Mouse (Mus musculus): ENCODE measurements at regions not wholly inside any gene's neighbourhood (a gene's known extent, or its start where the extent isn't known, plus 50 kb on each side); places are given as distances from the start of the nearest gene placed in this dataset.

DNA sequence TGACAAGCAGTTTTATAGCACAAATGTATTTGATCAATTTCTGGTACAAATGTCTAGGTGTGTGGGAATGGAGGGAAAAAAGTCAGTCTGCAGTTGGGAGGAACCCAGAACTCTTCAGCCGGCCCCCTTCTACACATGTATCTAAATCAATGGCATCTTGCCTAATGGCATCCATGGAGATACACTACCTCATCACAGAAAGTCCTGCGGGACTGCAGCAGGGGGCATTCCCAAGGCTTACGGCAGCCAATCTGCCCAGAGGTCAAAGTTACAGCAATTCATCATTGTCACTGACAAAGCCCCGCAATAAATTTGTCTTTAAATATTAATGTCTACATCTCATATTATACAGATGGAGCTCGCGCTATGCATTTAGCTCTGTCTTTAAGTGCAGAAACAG, 135.7 kb upstream of the Arhgap5 start:
- ChIA-PET CTCF (no interaction called here), POLR2A (interaction anchor here in 1 of 4 experiments (1.0 kb wide), 1 partner anchor 24 kb away, joined by 3 read pairs; no protein-coding TSS in a partner anchor)

- CTCF ChIA-PET: no interaction called here
- POLR2A ChIA-PET: interaction anchor here in 1 of 4 experiments (1.0 kb wide), 1 partner anchor 23 kb away, joined by 3 read pairs; no protein-coding TSS in a partner anchor
Observed at GRCm38 (mm10) chr12:52368466-52368865, 135.3 kb upstream of the Arhgap5 start.

- ChIA-PET CTCF (no interaction called here), POLR2A (interaction anchor here in 3 of 4 experiments (0.7 to 2.2 kb wide), 14 partner anchors 9 to 364 kb away, joined by 3 to 6 read pairs (median 3); partner anchors contain the start of gene Dtd2 (in 1 of the 3))
Observed at GRCm38 (mm10) chr12:52370153-52370710, 133.5 kb upstream of the Arhgap5 start.

DNA sequence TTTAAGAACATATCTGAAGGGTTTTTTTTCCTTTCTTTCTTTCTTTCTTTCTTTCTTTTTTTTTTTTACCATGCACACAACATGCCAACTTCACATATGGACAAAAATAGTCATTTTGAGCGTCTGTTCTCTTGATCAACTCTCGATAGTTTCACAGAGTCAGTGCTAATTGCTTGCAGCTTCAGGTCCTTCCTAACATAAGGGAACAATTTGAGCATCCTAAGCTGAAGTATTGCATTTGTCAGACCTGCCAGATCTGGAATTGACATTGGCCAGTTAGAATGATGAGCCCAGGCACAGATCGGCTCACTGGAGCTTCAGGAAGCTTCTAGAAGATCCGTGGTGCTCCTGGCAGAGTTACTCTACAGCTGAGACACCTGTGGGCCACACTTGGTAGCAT, 128.7 kb upstream of the Arhgap5 start:
- CTCF ChIA-PET: no interaction called here
- POLR2A ChIA-PET: interaction anchor here in 2 of 4 experiments (0.6 to 1.2 kb wide), 2 partner anchors 20 to 95 kb away, joined by 3 to 6 read pairs; no protein-coding TSS in a partner anchor

- ChIA-PET POLR2A (interaction anchor here in 2 of 4 experiments (0.7 to 1.8 kb wide), 5 partner anchors 9 to 19 kb away, joined by 3 to 6 read pairs (median 4); no protein-coding TSS in a partner anchor), CTCF (no interaction called here)
Observed at GRCm38 (mm10) chr12:52376692-52377462, 126.9 kb upstream of the Arhgap5 start.

- ChIA-PET CTCF (no interaction called here), POLR2A (interaction anchor here in 2 of 4 experiments (1.0 to 1.8 kb wide), 3 partner anchors 16 to 18 kb away, joined by 4 to 6 read pairs (median 4); no protein-coding TSS in a partner anchor)
Observed at GRCm38 (mm10) chr12:52377463-52377848, 126.3 kb upstream of the Arhgap5 start.

DNA sequence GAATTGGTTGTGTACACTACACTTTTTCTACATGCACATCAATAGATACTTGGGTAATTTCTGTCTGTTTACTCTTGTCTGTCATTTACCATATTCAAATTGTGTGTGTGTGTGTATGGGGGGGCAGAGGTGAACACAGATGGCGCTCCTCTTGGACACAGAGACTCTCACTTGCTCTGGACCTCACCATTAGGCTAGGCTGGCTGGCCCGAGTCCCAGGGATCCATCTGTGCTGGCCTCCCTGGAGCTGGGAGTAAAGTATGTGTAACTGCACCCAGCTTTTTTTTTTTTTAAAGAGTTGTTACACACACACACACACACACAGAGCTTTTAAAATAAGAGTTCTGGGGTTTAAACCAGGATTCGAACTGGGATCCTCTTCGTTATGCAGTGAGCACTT, 124.5 kb upstream of the Arhgap5 start:
- CTCF ChIA-PET: no interaction called here

DNA sequence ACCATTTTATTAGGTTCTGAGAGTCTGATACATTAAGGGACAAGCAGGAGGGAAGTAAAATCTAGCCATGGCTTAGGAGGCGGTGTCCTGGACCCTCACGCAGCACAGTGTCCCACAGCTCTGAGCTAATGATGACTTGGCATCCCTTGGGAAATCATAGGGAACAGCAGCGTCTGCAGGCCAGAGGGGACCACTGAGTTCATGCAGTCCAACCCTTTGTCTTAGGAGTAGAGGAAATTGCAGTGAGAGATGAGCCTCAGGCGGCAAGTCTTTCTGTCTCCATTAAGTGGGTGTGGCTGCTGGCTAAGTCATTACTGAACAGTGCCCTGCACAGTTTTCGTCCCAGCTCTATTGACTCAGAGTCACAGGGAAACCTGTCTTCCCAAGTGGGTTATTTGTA, 123.8 kb upstream of the Arhgap5 start:
- ChIA-PET POLR2A (interaction anchor here in 3 of 4 experiments (1.0 to 3.3 kb wide), 5 partner anchors 15 to 21 kb away, joined by 3 to 69 read pairs (median 4); no protein-coding TSS in a partner anchor), CTCF (no interaction called here)

More for the DNA sequence above, 124.5 kb upstream of the Arhgap5 start:
- POLR2A ChIA-PET: interaction anchor here in 3 of 4 experiments (1.0 to 3.3 kb wide), 5 partner anchors 15 to 22 kb away, joined by 3 to 69 read pairs (median 4); no protein-coding TSS in a partner anchor

DNA sequence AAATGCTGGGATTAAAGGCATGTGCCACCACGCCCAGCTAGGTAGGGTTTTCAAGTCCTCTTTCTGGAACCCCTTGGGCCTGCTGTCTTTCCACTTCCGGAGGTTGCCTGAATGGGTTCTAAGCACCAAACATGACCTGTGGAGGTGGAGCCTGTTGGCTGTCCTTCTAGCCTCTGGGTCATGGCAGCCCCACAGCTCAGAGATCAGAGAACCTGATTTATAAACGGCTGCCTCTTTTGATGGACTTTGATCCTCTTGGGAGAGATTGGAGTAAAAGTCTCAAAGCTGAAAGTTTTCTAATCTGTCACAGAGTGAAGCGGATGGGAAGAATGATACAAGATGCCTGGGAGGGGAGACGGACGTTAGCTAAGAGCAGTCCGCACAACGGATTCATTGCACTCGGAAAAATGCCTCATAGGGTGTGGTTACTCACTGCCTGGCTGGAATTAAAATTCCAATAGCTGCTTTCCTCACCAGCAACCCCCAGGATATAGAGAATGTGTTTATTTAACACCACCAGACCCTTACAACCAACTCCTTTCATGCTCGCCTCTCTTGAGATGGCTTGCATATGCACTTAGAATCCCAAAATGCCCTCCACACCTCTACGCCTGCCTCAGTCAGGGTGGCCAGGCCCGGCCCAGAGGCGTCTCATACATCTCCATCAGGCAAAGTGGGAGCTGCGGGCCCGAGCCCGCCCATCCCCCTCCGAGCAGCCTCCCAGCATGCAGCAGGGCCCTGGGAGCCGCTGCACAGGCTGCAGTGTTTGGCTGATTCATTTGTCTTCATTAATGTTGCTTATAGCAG, 122.4 kb upstream of the Arhgap5 start:
- CTCF ChIA-PET: interaction anchor here in 1 of 4 experiments (0.5 kb wide), 1 partner anchor 257 kb away, joined by 3 read pairs; no protein-coding TSS in a partner anchor
- POLR2A ChIA-PET: interaction anchor here (0.5 to 3.3 kb wide), 25 partner anchors 9 to 1974 kb away, joined by 3 to 69 read pairs (median 4); partner anchors contain the start of genes Dtd2 (in 2 of the 4) and Arhgap5 (in 1 of the 4)

DNA sequence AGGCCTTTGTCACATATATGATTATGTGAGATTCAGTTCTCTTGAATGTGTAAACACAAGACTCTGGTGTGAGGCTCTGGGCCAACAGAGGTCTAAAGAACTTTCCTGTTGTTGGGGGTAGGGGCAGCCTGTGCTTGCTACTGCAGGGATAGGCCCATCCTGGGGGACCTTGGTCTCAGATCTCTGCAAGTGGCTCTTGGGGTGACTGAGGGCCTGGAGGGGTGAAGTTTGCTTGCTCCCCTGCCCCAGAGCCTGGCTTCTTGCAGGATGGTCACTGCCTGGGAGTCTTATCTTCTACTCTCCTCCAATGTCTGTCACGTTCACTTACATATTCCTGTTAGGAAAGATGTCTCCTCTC, 121.8 kb upstream of the Arhgap5 start:
- ChIA-PET POLR2A (interaction anchor here (0.5 to 3.3 kb wide), 18 partner anchors 10 to 1973 kb away, joined by 3 to 69 read pairs (median 5); partner anchors contain the start of genes Dtd2 (in 2 of the 4) and Arhgap5 (in 1 of the 4)), CTCF (no interaction called here)

- ChIA-PET POLR2A (interaction anchor here (0.6 to 5.3 kb wide), 23 partner anchors 9 to 154 kb away, joined by 3 to 90 read pairs (median 5); partner anchors contain the start of gene Arhgap5 (in 1 of the 4)), CTCF (interaction anchor here in 2 of 4 experiments (0.5 to 1.1 kb wide), 2 partner anchors 9 to 82 kb away, joined by 3 to 8 read pairs; no protein-coding TSS in a partner anchor)
Observed at GRCm38 (mm10) chr12:52382832-52383580, 120.8 kb upstream of the Arhgap5 start.

GRCm38 (mm10) chr12:52389552-52389951, 114.2 kb upstream of the Arhgap5 start:
- ChIA-PET POLR2A (no interaction called here), CTCF (no interaction called here)

DNA sequence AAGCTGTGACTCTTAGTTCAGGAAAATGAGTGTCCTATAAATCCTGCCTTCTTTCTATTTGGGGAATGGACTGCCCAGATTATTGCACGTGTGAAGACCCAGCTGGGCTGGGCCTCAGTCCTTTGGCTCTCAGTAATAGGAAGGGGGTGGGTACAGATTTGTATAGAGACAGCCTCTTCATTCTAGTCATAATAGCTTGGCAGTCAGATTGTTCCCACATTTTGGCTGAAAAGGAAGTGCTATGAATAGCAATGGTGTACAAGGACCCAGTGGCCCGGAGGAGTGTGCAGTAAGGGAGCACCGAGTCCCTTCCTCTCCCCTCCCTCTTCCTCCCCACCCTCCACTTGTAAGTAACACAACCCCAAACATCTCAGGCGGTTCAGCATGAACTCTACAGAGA, 113.5 kb upstream of the Arhgap5 start:
- CTCF ChIA-PET: interaction anchor here in 1 of 4 experiments (0.5 kb wide), 1 partner anchor 111 kb away, joined by 6 read pairs; no protein-coding TSS in a partner anchor
- POLR2A ChIA-PET: interaction anchor here in 1 of 4 experiments (0.6 kb wide), 1 partner anchor 9 kb away, joined by 3 read pairs; no protein-coding TSS in a partner anchor

- POLR2A ChIA-PET: interaction anchor here (0.7 to 7.5 kb wide), 9 partner anchors 7 to 43 kb away, joined by 3 to 90 read pairs (median 5); no protein-coding TSS in a partner anchor
- CTCF ChIA-PET: interaction anchor here in 1 of 4 experiments (1.6 kb wide), 1 partner anchor 9 kb away, joined by 3 read pairs; no protein-coding TSS in a partner anchor
Observed at GRCm38 (mm10) chr12:52392636-52393035, 111.1 kb upstream of the Arhgap5 start.

GRCm38 (mm10) chr12:52393981-52394718, 109.6 kb upstream of the Arhgap5 start:
- CTCF ChIA-PET: no interaction called here
- POLR2A ChIA-PET: interaction anchor here (0.6 to 7.5 kb wide), 34 partner anchors 8 to 1923 kb away, joined by 3 to 90 read pairs (median 4); partner anchors contain the start of genes Arhgap5 (in 1 of the 4), Dtd2 (in 1 of the 4) and Heatr5a (in 1 of the 4)

DNA sequence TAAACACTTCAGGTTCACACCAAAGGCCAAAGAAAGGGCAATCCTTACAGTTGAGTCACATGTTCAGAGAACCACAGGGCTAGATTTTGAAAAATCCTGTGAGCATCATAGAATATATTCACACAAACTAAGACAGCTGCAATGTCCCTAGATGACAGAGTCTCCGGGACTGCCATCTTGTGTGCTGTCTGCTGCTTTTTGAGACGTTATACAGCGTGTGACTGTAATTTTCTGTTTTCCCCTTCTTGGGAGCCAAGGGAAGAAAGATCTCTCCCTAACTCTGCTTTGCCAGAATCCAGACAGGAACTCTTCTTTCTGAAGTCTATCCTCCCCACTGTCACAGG, 109.1 kb upstream of the Arhgap5 start:
- CTCF ChIA-PET: no interaction called here
- POLR2A ChIA-PET: interaction anchor here (0.5 to 7.5 kb wide), 34 partner anchors 9 to 1922 kb away, joined by 3 to 90 read pairs (median 4); partner anchors contain the start of genes Arhgap5 (in 2 of the 4), Dtd2 (in 1 of the 4) and Heatr5a (in 1 of the 4)

GRCm38 (mm10) chr12:52395111-52395510, 108.7 kb upstream of the Arhgap5 start:
- CTCF ChIA-PET: interaction anchor here in 2 of 4 experiments (0.5 to 1.0 kb wide), 2 partner anchors 12 to 19 kb away, joined by 3 to 6 read pairs; no protein-coding TSS in a partner anchor

More at GRCm38 (mm10) chr12:52395111-52395510, 108.7 kb upstream of the Arhgap5 start:
- POLR2A ChIA-PET: interaction anchor here (0.5 to 7.5 kb wide), 31 partner anchors 9 to 1363 kb away, joined by 3 to 90 read pairs (median 4); partner anchors contain the start of genes Arhgap5 (in 1 of the 4), Dtd2 (in 1 of the 4) and Heatr5a (in 1 of the 4)
